Mouse (Mus musculus): ENCODE data around the gene Prdm10. TPM values are rescaled to one million over a fixed set of nuclear protein-coding genes. Genes with fewer than 3 reads are reported as not detected.

Gene Prdm10
- polyA plus RNA-seq, 1 experiment from 2014 or later = 7.9 TPM

- WGBS = 88% methylated on average over 3 of the region's 3 CpGs
- Histone ChIP-seq H3K27me3 (ENCODE audit: insufficient read depth, poor library complexity, severe bottlenecking) (no peaks in the 10 kb centered on the region), H3K4me1 (replicated peaks) (0 out of 2 replicates have a peak, but pooled peaks cover 2% of the 10 kb centered on the region), H3K9me3 (no peaks in the 10 kb centered on the region), H3K36me3 (no peaks in the 10 kb centered on the region), H3K27ac (no peak overlapping the region), H3K4me3 (no peak overlapping the region)
- DNase-seq (ENCODE audit: low spot score) = no peak
Measured at GRCm38 (mm10) chr9:31296293-31296692, 16.0 kb downstream of the Prdm10 start.

GRCm38 (mm10) chr9:31298751-31299150 lies 18.4 kb downstream of the Prdm10 start:
- DNase-seq (ENCODE audit: low spot score) = no peak
- H3K27me3 ChIP-seq (ENCODE audit: insufficient read depth, poor library complexity, severe bottlenecking) = no peaks in the 10 kb centered on the region

GRCm38 (mm10) chr9:31300525-31300924 lies 20.2 kb downstream of the Prdm10 start:
- peaks cover 5% of the 10 kb centered on the region for H3K4me1 ChIP-seq (replicated peaks)
- WGBS = 95% methylated on average over 5 of the region's 5 CpGs
- H3K27me3 ChIP-seq (ENCODE audit: insufficient read depth, poor library complexity, severe bottlenecking) = no peaks in the 10 kb centered on the region
- DNase-seq (ENCODE audit: low spot score) = no peak
- H3K9me3 ChIP-seq = no peaks in the 10 kb centered on the region
- H3K4me3 ChIP-seq = no peak overlapping the region
- 0 out of 2 replicates have a peak, but pooled peaks cover 6% of the 10 kb centered on the region for H3K36me3 ChIP-seq
- no peak overlapping the region for H3K27ac ChIP-seq

More at GRCm38 (mm10) chr9:31298751-31299150, 18.4 kb downstream of the Prdm10 start:
- Histone ChIP-seq H3K9me3 (no peaks in the 10 kb centered on the region), H3K27ac (no peak overlapping the region), H3K4me3 (no peak overlapping the region), H3K4me1 (replicated peaks) (peaks cover 5% of the 10 kb centered on the region; the same call in 1 of the 2 replicates), H3K36me3 (0 out of 2 replicates have a peak, but pooled peaks cover under 1% of the 10 kb centered on the region)
- WGBS = 83% methylated on average over 6 of the region's 6 CpGs

- Histone ChIP-seq H3K4me3 (no peak overlapping the region), H3K27me3 (ENCODE audit: insufficient read depth, poor library complexity, severe bottlenecking) (no peaks in the 10 kb centered on the region), H3K36me3 (0 out of 2 replicates have a peak, but pooled peaks cover 6% of the 10 kb centered on the region), H3K27ac (no peak overlapping the region), H3K9me3 (no peaks in the 10 kb centered on the region), H3K4me1 (replicated peaks) (peaks cover 5% of the 10 kb centered on the region)
- no peak for DNase-seq (ENCODE audit: low spot score)
- WGBS = 63% methylated on average over 5 of the region's 5 CpGs
Measured at GRCm38 (mm10) chr9:31301107-31301506, 20.8 kb downstream of the Prdm10 start.

GRCm38 (mm10) chr9:31301526-31302311 lies 21.4 kb downstream of the Prdm10 start:
- H3K4me1 ChIP-seq (replicated peaks) = peaks cover 5% of the 10 kb centered on the region
- H3K36me3 ChIP-seq = 0 out of 2 replicates have a peak, but pooled peaks cover 6% of the 10 kb centered on the region
- 75% methylated on average over 5 of the region's 5 CpGs for WGBS
- 0 out of 2 replicates have a peak overlapping the region, but pooled peaks have one; percentile 9 for H3K27ac ChIP-seq
- no peaks in the 10 kb centered on the region for H3K9me3 ChIP-seq
- H3K4me3 ChIP-seq = no peak overlapping the region
- no peak for DNase-seq (ENCODE audit: low spot score)
- no peaks in the 10 kb centered on the region for H3K27me3 ChIP-seq (ENCODE audit: insufficient read depth, poor library complexity, severe bottlenecking)

- Histone ChIP-seq H3K4me3 (no peak overlapping the region), H3K9me3 (no peaks in the 10 kb centered on the region), H3K27ac (no peak overlapping the region), H3K36me3 (0 out of 2 replicates have a peak, but pooled peaks cover 6% of the 10 kb centered on the region), H3K27me3 (ENCODE audit: insufficient read depth, poor library complexity, severe bottlenecking) (no peaks in the 10 kb centered on the region), H3K4me1 (replicated peaks) (peaks cover 5% of the 10 kb centered on the region)
- no peak for DNase-seq (ENCODE audit: low spot score)
- WGBS = 88% methylated on average over 3 of the region's 3 CpGs
Measured at GRCm38 (mm10) chr9:31304358-31304757, 24.0 kb downstream of the Prdm10 start.

GRCm38 (mm10) chr9:31305117-31305516 lies 24.8 kb downstream of the Prdm10 start:
- 71% methylated on average over 5 of the region's 5 CpGs for WGBS
- no peaks in the 10 kb centered on the region for H3K27me3 ChIP-seq (ENCODE audit: insufficient read depth, poor library complexity, severe bottlenecking)
- no peak overlapping the region for H3K27ac ChIP-seq
- no peak for DNase-seq (ENCODE audit: low spot score)
- H3K36me3 ChIP-seq = 0 out of 2 replicates have a peak, but pooled peaks cover 6% of the 10 kb centered on the region
- H3K4me3 ChIP-seq = no peak overlapping the region
- no peaks in the 10 kb centered on the region for H3K9me3 ChIP-seq
- peaks cover 5% of the 10 kb centered on the region for H3K4me1 ChIP-seq (replicated peaks)

- 92% methylated on average over 3 of the region's 3 CpGs for WGBS
- Histone ChIP-seq H3K9me3 (no peaks in the 10 kb centered on the region), H3K36me3 (0 out of 2 replicates have a peak, but pooled peaks cover 6% of the 10 kb centered on the region), H3K27me3 (ENCODE audit: insufficient read depth, poor library complexity, severe bottlenecking) (no peaks in the 10 kb centered on the region), H3K4me3 (no peak overlapping the region), H3K4me1 (replicated peaks) (peaks cover 5% of the 10 kb centered on the region), H3K27ac (no peak overlapping the region)
- no peak for DNase-seq (ENCODE audit: low spot score)
Measured at GRCm38 (mm10) chr9:31305807-31306206, 25.5 kb downstream of the Prdm10 start.

GRCm38 (mm10) chr9:31307232-31307631 lies 26.9 kb downstream of the Prdm10 start:
- 88% methylated on average over 3 of the region's 3 CpGs for WGBS
- H3K4me3 ChIP-seq = no peak overlapping the region
- no peak for DNase-seq (ENCODE audit: low spot score)
- H3K9me3 ChIP-seq = peaks cover 5% of the 10 kb centered on the region; the same call in 1 of the 2 replicates
- H3K27me3 ChIP-seq (ENCODE audit: insufficient read depth, poor library complexity, severe bottlenecking) = no peaks in the 10 kb centered on the region
- 0 out of 2 replicates have a peak, but pooled peaks cover 7% of the 10 kb centered on the region for H3K36me3 ChIP-seq
- H3K4me1 ChIP-seq (replicated peaks) = no peaks in the 10 kb centered on the region; the same call in 1 of the 2 replicates
- H3K27ac ChIP-seq = no peak overlapping the region

- peaks cover 5% of the 10 kb centered on the region; the same call in 1 of the 2 replicates for H3K9me3 ChIP-seq
- no peaks in the 10 kb centered on the region for H3K27me3 ChIP-seq (ENCODE audit: insufficient read depth, poor library complexity, severe bottlenecking)
- no peak overlapping the region for H3K4me3 ChIP-seq
- H3K36me3 ChIP-seq = 0 out of 2 replicates have a peak, but pooled peaks cover 6% of the 10 kb centered on the region
- DNase-seq (ENCODE audit: low spot score) = no peak
- H3K4me1 ChIP-seq (replicated peaks) = no peaks in the 10 kb centered on the region; the same call in 1 of the 2 replicates
- no peak overlapping the region for H3K27ac ChIP-seq
- WGBS = 76% methylated on average over 5 of the region's 5 CpGs
Measured at GRCm38 (mm10) chr9:31309041-31309440, 28.7 kb downstream of the Prdm10 start.

GRCm38 (mm10) chr9:31310662-31311061 lies 30.3 kb downstream of the Prdm10 start:
- WGBS = 92% methylated on average over 4 of the region's 4 CpGs
- peaks cover 5% of the 10 kb centered on the region; the same call in 1 of the 2 replicates for H3K9me3 ChIP-seq
- 0 out of 2 replicates have a peak, but pooled peaks cover 3% of the 10 kb centered on the region for H3K36me3 ChIP-seq
- no peak for DNase-seq (ENCODE audit: low spot score)
- H3K4me1 ChIP-seq (replicated peaks) = peaks cover under 1% of the 10 kb centered on the region; the same call in 1 of the 2 replicates
- no peak overlapping the region for H3K27ac ChIP-seq
- no peaks in the 10 kb centered on the region for H3K27me3 ChIP-seq (ENCODE audit: insufficient read depth, poor library complexity, severe bottlenecking)
- H3K4me3 ChIP-seq = no peak overlapping the region

GRCm38 (mm10) chr9:31313876-31314275 lies 33.5 kb downstream of the Prdm10 start:
- Histone ChIP-seq H3K4me3 (no peak overlapping the region), H3K4me1 (replicated peaks) (peaks cover 14% of the 10 kb centered on the region), H3K27ac (no peak overlapping the region), H3K36me3 (peaks cover 3% of the 10 kb centered on the region; the same call in 1 of the 2 replicates), H3K9me3 (peaks cover 5% of the 10 kb centered on the region; the same call in 1 of the 2 replicates), H3K27me3 (ENCODE audit: insufficient read depth, poor library complexity, severe bottlenecking) (no peaks in the 10 kb centered on the region)
- DNase-seq (ENCODE audit: low spot score) = no peak
- 90% methylated on average over 1 of the region's 1 CpGs for WGBS

GRCm38 (mm10) chr9:31315983-31316382 lies 35.6 kb downstream of the Prdm10 start:
- Histone ChIP-seq H3K9me3 (peaks cover 5% of the 10 kb centered on the region; the same call in 1 of the 2 replicates), H3K27me3 (ENCODE audit: insufficient read depth, poor library complexity, severe bottlenecking) (no peaks in the 10 kb centered on the region), H3K27ac (0 out of 2 replicates have a peak overlapping the region, but pooled peaks have one; percentile 8), H3K4me3 (no peak overlapping the region), H3K4me1 (replicated peaks) (peaks cover 27% of the 10 kb centered on the region), H3K36me3 (peaks cover 3% of the 10 kb centered on the region; the same call in 1 of the 2 replicates)
- DNase-seq (ENCODE audit: low spot score) = no peak
- 61% methylated on average over 8 of the region's 8 CpGs for WGBS
